Mouse (Mus musculus) CD4-positive, CD25-positive, alpha-beta regulatory T cell, adult 4 months (primary cell): ENCODE measurements around the gene Col13a1. TPM values are rescaled to one million over a fixed set of nuclear protein-coding genes. Genes with fewer than 3 reads are reported as not detected.

Experiments used
- ATAC-seq: one replicate; pipeline ENCODE4 v1.8.0; 2017
- polyA plus RNA-seq, 2 experiments: library from polyadenylated mRNA; unstranded; fragments of 100-300 nt; shearing (Covaris generic); gene quantifications; one replicate each; pipeline ENCODE4 v1.2.1; 2017

Col13a1 gene
- polyA plus RNA-seq = not detected

DNA sequence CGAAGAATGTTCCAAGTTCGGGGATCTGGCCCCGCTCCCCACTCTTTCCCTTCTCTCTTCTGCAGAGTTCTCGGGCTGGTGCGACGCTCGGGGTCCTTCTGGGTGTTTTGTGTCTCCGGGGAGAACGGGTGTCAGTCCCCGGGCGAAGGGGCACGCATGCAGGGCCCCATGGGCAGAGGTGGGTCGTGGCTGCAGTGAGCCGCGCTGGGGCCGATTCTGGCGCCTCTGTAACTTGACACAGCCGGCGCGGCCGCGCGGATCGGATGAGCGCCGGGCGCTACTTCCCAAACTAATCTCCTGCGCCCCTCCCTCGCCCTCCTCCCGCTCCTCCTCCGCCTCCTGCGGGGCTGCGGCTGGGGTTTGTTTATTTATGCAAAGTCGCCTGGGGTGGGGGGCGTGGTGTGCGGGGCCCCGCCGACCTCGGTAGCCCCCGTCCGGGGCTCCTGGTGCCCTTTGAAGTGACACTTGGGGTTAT lies at the start of gene Col13a1:
Col13a1 (minus strand) TSS at position 243 of the 475 bp plus-strand sequence.
- no peak for ATAC-seq

- no peak for ATAC-seq
Observed at GRCm38 (mm10) chr10:62027699-62028098, 48.8 kb upstream of the Col13a1 start.

DNA sequence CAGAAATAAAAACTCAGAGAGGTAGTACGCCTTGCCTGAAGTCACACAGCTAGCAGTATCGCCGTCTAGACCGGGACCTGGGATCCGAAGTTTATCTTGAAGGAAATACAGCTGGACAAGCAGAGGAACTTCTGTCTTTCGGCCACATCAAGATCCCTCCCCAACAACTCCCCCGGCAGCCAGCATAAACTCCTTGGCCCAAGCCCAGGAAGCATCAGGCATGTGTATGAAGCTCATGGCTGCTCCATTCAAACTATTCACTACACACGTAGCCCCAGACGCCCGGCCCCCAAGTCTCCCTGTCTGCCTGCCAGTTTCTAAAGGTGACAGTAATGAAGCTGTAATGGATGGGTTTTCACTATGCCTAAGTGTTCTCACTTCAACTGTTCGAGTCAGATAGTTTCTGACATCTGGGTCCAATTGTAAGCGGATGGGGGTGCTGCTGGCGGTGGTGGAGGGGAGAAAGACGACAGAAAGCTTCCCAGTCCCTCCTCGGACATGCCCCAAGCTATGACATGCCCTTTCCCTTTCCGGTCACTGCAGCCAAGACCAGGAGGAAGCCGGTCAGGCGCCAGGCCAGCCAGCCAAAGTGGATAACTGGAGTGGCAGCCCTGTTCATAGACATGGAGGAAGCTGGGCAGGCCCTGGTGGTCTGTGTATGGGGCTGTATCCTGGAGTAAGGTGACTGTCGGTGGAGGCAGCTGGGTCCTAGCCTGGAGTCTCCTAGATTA lies 45.1 kb upstream of the Col13a1 start:
- no peak for ATAC-seq

DNA sequence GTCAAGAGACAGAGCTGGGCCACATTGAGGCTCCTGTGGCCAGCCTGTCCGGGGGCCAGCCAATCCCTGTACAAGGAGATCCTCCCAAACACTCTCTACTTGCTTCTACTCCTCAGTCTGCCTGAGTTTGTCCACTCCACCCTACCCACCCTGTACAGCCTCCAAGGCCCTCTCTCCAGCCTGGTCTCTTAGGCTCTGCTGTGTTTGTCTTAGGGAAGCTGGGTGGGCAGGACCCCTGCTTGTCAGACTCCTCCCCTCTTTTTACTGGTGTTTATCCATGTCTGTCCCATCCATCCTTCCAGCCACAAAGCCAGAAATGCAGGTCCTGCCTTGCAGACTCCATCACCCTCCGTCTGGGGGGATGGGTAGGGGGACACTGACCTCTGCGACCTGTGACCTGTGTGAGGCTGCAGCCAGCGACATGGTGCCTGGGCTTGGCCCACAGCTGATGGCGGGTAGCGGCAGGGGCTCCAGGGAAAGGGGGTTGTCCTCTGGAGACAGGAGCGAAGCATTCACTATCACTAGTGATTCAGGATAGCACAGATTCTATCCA lies 41.2 kb upstream of the Col13a1 start:
- ATAC-seq = no peak

DNA sequence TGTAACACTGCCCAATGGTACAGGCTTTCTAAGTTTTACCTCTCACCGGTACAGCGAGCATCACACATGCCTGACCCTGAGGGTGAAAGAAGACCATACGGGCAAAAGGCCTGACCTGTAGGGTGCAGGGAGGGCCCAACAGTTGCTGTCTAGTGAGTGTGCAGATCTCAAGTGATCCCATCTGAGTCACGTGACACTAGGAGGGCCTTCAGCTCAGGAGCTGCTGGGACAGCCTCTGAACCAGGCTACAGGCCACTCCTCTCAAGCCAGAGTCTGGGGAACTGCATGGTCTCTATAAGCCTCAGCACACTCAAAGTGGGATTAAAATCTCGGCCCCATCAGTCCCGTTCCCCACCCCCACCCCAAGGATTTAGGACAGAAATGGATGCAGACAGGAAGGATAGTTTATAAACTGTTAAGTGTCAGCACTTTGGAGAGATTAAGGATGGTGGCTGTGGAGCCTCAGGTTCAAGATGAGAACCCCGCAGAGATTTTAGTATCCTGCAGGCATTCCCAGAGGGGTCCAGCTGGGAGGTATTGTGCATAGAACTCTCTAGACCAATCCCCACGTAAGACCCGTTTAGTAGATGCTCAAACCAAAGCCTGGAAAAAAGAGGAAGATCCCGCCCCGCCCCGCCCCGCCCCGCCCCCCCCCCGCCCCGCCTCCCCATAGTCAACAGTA lies 40.6 kb upstream of the Col13a1 start:
- ATAC-seq = no peak

- ATAC-seq = no peak
Observed at GRCm38 (mm10) chr10:62016947-62017346, 38.0 kb upstream of the Col13a1 start.

- no peak for ATAC-seq
Observed at GRCm38 (mm10) chr10:62013190-62013589, 34.3 kb upstream of the Col13a1 start.

- no peak for ATAC-seq
Observed at GRCm38 (mm10) chr10:62012371-62012770, 33.5 kb upstream of the Col13a1 start.

DNA sequence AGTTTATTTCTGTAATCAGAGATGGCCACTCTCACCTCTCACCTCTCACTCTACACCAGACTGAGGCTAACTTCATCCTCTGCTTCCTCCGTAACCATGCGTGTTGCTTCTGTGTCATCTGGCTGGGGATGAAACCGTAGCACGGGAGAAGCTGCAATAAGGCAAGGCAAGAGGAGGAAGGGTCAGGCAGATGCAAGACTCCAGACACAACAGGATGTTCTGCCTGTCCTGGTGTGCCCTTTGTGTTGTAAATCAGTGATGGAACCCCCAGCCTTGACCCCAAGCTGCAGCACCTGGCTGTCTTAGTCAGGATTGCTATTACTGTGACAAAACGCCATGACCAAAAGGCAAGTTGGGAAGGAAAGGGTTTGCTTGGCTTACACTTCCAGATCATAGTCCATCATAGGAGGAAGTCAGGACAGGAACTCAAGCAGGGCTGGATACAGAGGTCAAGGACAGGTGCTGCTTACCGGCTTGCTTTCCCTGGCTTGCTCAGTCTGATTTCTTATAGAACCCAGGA lies 31.1 kb upstream of the Col13a1 start:
- no peak for ATAC-seq

GRCm38 (mm10) chr10:62007958-62008357 lies 29.1 kb upstream of the Col13a1 start:
- no peak for ATAC-seq

GRCm38 (mm10) chr10:62006371-62006770 lies 27.5 kb upstream of the Col13a1 start:
- ATAC-seq = no peak

DNA sequence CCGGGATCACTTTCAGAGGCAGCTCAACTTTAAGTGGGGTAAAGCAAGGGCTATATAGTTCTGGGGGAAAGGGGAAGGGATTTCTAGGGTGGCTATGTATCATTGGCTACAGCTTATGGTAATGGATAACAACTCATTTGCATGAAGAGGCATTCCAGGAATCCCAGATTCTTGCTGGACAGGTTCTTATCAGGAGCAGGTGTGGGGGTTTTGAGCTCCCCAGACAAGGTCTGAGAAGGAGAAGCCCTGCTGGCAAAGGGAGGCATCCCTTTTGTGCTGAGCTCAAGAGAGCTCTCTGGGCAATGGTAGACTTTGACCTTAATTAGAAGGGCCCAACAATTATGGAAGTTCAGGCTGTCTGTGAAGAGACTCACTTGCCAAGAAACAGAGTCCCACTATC lies 21.3 kb upstream of the Col13a1 start:
- no peak for ATAC-seq

- no peak for ATAC-seq
Observed at GRCm38 (mm10) chr10:61999766-62000165, 20.9 kb upstream of the Col13a1 start.

- no peak for ATAC-seq
Observed at GRCm38 (mm10) chr10:61991481-61992424, 12.8 kb upstream of the Col13a1 start.

- no peak for ATAC-seq
Observed at GRCm38 (mm10) chr10:61980424-61980823, 1.5 kb upstream of the Col13a1 start.

DNA sequence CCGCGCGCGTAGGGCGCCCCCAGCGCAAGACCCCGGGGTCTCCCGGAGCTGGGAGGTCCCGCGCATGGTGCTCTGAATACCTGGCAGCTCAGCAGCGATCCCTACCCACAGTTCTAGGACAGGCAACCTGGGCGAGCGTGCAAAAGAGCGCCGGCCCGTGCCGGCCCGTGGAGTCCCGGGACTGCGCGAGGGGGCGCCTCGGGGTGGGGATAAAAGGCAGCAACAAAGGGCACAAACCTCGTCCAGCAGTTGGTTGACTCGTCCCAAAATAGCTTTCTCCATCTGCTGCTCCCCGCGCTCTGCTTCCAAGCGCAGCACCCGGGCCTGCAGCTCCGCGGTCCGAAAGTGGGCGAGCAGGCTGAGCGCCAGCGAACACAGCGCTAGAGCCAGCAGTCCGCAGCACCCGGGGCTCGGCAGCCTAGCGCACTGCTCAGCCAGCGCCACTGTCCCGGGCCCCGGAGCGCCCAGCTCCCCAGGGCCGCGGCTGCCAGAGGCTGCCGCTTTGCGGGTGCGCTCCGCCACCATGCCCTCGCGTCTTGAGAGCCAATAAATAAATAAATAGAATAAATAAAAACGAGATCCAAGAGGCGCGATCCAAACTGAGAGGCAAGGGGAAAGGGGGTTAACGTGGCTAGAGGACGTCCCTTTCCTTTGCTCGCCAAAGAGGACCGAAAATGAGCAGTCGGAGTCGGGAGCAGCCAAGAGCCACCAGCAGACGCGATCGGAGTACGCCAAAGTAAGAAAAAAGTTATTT lies 619 bp downstream of the Col13a1 start:
- ATAC-seq = no peak

- ATAC-seq = no peak
Observed at GRCm38 (mm10) chr10:61977392-61978096, 1.4 kb downstream of the Col13a1 start.

- ATAC-seq = no peak
Observed at GRCm38 (mm10) chr10:61976987-61977386, 1.9 kb downstream of the Col13a1 start.

DNA sequence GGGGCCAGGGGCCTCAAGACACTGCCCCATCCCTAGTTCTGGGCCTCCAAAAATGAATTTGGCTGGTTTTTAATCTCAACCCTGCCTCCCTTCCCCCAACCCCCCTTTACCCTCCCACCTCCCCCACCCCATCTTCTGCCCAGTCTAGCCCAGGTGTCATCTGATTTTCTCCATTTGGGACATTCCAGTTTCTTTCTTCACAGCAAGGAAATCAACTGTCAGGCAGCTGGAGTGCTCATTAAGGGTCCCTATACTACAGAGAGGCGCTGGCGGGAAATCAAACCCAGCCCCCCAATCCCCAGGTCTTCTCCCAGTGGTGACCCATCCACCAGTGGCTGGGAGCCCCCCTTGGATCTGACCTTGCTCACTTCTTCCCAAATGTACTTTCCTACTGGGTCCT lies 4.3 kb downstream of the Col13a1 start:
- ATAC-seq = no peak

DNA sequence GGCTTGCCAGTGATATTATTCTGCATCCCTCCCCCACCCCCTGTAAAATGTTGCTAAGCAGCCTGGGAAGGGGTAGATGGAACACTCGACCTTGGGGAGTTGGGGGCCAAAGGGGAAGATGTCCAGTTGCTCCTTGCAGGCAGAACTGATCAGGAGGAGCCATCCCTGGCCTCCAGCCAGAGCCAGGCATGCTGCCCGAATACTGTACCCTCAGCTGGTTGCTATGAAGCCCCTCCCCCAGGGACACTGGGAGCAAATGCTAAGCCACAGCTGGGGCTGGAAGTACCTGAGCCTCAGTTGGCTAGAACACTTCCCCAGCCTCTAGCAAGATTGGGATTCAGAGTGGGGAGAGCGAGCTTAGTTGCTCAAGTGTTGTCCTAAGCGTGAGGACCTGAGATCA lies 6.9 kb downstream of the Col13a1 start:
- ATAC-seq = no peak

- ATAC-seq = no peak
Observed at GRCm38 (mm10) chr10:61968003-61968553, 10.8 kb downstream of the Col13a1 start.
